Mouse (Mus musculus): ENCODE results near the gene Sh3d21.

DNA sequence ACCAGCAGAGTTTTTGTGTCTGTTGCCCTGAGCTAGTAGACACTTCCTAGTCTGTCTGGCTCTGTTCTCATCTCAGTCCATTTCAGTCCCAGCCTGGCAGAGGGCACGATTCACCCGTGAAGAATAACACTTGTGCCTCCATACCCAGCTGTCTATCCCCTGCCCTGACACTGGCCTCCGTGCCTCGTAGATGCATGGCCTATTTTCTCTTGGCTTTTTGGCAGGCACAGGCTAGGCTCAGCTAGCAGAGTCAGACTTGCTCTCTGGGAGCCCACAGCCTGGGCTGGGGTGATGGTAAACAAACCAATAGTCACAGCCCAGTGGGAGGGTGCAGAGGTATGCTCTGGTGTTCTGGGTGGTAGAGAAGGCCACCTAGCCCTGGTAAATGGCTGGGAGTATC, 50.0 kb downstream of the Sh3d21 start:
- TF ChIP-seq POLR2A (IDR thresholded peaks at IDR 0.05; ENCODE audit: borderline replicate concordance, control insufficient read depth, low read depth, low read length) (no peak), CTCF (IDR thresholded peaks at IDR 0.05; ENCODE audit: control insufficient read depth, insufficient read depth, low read length) (no peak)
